Mouse (Mus musculus) E14TG2a.4 (cell line): ENCODE data around the gene 1700021F05Rik.

Experiments
- CTCF ChIP-seq: conservative IDR thresholded peaks from 2 replicates; pipeline ENCODE4 v1.5.1; 2014; ENCODE audit warnings: low read length
- NANOG ChIP-seq: IDR thresholded peaks from 2 replicates; pipeline ENCODE4 v1.6.1; 2014; ENCODE audit warnings: borderline replicate concordance, low read length, mixed read lengths
- POU5F1 ChIP-seq: IDR thresholded peaks from 2 replicates; pipeline ENCODE4 v1.6.1; 2014; ENCODE audit warnings: low read length, borderline replicate concordance

- TF ChIP-seq CTCF (no peak), NANOG (no peak), POU5F1 (no peak)
Observed at GRCm38 (mm10) chr10:43574352-43574751, 33.6 kb upstream of the 1700021F05Rik start.
